Mouse (Mus musculus): Measurements from ENCODE around the gene Mtx2.

Gene Mtx2

DNA sequence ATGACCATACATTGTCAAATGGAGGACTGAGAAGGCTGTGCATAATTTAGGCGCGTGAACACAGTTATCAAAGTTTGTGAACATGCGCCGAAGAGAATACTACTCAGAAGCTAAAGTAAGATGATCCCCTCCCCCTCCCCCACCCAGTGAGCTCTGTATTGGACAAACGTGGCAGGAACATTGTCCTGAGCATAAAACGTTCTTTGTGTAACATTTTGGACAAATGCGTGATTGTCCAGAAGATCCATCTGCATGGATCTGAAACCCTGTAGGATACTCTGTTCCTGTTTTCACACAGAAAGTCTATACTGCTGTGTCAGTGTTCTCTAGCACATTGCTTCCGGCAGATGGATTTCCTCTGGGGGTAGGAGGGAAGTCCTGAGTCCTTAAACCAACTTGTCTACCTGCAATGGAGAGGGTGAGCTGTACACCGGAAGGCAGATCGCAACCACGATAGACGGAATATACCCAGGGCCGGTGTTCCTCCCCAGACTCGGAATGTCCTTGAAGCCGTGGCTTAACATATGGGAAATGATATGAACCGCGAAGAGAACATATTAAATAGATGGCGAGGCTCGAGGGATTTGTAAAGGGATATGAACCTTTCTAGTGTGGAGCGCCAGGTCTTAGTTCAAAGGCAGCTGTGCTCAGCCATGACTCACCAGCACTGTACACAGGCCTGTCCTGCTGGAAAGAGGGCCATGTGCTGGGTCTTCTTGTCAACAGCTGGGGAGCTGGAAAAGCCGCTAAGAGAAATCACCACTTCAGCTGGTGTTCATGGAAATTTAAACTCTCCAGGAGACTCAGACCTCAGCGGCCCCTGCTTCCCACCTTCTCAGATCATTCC, 100.6 kb downstream of the Mtx2 start:
- DNase-seq: no peak
